Mouse (Mus musculus) G1E (cell line): ENCODE measurements around the gene Btbd11.

Source experiments
- CTCF ChIP-seq: IDR thresholded peaks from 2 replicates; pipeline ENCODE4 v1.5.1; 2012; ENCODE audit warnings: low read depth, low read length, inconsistent platforms, mixed read lengths
- GATA1 ChIP-seq: IDR thresholded peaks from 2 replicates; pipeline ENCODE4 v1.6.1; 2012; ENCODE audit warnings: borderline replicate concordance, low read length, inconsistent platforms, mixed read lengths
- GATA2 ChIP-seq: IDR thresholded peaks from 2 replicates; pipeline ENCODE4 v1.6.1; 2012; ENCODE audit warnings: low read depth, low read length, inconsistent platforms, borderline replicate concordance
- POLR2AphosphoS5 ChIP-seq: IDR thresholded peaks from 2 replicates; pipeline ENCODE4 v1.6.1; 2012; ENCODE audit warnings: low read depth, low read length, inconsistent platforms; ENCODE audit not compliant: insufficient replicate concordance
- TAL1 ChIP-seq: conservative IDR thresholded peaks from 2 replicates; pipeline ENCODE4 v1.6.1; 2012; ENCODE audit warnings: low read depth, low read length, inconsistent platforms, mixed read lengths

DNA sequence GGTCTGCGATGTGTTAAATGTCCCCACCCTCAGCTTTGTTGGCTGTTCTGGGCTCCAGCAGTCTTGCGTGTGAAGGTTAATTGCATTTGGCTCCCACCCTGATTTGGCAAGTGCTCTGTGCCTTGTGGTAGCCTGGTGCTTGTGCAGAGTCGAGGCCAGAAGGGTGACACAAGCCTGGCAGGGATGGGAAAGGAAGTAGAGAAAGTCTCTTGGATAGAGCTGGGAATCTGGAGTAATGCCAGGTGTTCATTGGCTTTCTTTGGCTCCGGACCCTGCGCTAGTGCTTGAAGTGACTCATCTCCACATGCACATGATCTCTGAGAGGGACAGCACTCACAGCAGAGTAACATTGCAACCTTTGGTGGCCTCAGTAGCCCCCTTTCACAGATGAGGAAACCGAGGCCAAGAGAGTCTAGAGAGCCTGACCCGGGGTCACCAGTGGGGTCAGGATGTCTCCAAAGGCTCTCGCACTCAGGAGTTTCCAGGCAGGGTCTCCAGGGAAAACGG is 211.5 kb downstream of the Btbd11 start:
- TF ChIP-seq TAL1 (no peak), CTCF (no peak), GATA2 (no peak), GATA1 (no peak), POLR2AphosphoS5 (no peak)
